Mouse (Mus musculus) gastrocnemius, postnatal 14 days (tissue): ENCODE measurements around the gene Gm10563. TPM values are rescaled to one million over a fixed set of nuclear protein-coding genes. Genes with fewer than 3 reads are reported as not detected.
"Not testable (repeated sequence)": the region's sequence is repeated elsewhere in the genome, so short reads cannot be mapped to it uniquely, and the experiment has no call there.

ENCODE experiments used
- DNase-seq: peaks from one replicate; pipeline ENCODE4 v3.0.0; 2021; ENCODE audit warnings: mixed read lengths
- intact Hi-C: fragments of 180-260 bp; cut with DNase I; formaldehyde crosslinking; loops from one replicate; pipeline ENCODE4 v1.15.1; 2025; ENCODE audit warnings: low total_unique reads
- total RNA-seq, 2 experiments: library from RNA; stranded (reverse); gene quantifications; 2 replicates each; pipeline ENCODE4 v1.2.3; 2021

The Gm10563 gene
- total RNA-seq, 2 experiments from 2014 or later, result not detected

DNA sequence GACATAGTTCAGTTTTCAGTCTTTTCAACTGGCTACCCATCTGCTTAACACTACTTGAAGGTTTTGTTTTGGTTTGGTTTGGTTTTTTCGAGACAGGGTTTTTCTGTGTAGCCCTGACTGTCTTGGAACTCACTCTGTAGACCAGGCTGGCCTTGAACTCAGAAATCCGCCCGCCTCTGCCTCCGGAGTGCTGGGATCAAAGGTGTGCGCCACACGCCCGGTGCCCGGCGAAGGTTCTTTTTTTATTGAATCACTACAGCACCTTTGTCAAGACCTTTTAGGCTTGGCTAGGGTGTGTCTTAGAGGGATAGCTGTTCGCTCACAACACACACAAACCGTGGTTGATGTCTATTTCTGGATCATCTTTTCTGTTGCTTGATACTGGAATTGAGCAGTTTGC is 74.9 kb downstream of the Gm10563 start:
- DNase-seq, intact Hi-C loops: not testable (repeated sequence)

DNA sequence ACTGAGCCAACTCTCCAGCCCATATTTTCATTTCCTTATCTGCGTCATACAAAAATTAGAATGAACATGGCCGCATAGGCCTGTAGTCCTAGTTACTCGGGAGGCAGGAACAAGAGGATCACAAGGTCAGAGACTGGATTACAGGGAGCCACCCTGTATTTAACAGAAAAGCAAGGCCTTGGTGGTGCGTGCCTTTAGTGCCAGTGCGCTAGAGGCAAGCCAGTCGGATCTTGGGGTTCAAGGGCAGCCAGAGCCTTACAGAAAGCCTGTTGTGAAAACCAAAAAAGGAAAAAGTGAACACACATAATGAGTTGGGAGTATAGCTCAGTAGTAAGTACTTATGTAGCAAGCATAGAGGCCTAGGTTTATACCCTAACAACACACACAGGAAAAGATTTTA is 75.4 kb downstream of the Gm10563 start:
- DNase-seq, result no peak
- intact Hi-C loops, result no loop called here

DNA sequence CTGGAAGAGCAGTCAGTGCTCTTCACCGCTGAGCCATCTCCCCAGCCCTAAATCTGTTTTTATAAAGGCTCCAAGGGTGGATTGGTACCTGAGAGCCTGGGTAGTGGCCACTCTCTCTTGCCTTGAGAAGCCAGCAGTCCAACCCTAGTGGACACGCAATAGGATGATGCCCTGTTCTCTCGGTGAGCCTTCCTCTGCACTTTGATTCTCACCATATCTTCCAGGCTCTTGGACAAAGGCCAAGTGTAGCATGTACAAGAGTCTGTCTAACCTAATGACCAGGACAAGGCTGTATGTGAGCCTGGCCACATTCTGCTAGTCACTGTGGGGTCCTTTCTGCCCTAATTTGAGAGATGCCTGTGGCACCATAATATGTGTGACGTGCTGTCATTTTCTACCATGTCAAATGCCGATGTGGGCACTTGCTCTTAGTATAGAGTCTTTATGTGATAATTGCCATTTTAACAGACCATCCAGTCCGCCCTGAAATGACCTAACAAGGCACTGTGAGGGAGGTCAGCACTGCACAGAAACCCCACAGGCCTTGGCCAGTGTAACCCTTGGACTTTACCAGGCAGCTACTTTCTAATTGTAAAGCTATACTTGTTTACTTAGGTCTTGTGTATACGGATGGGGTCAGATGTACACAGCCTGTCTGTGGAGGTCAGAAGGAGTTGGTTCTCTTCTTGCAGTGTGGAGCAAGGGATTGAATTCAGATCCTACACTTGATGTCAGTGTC is 76.4 kb downstream of the Gm10563 start:
- intact Hi-C loops, result no loop called here
- no peak for DNase-seq

DNA sequence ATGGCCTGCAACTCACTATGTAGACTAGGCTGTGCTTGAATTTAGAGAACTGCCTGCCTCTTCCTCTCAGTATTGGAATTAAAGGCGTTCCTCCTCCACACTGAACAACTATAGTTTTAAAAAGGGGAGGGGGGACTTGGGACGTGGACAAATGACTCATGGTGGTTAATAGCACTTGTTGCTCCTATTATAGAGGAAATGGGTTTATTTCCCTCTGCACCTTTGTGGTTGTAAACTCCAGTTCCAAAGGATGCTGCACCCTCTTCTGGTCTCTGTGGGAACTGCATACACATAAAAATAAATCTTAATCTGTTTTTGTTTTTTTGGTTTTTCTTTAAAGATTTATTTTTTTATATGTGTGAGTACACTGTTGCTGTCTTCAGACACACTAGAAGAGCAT is 77.0 kb downstream of the Gm10563 start:
- DNase-seq, result no peak
- intact Hi-C loops, result no loop called here

DNA sequence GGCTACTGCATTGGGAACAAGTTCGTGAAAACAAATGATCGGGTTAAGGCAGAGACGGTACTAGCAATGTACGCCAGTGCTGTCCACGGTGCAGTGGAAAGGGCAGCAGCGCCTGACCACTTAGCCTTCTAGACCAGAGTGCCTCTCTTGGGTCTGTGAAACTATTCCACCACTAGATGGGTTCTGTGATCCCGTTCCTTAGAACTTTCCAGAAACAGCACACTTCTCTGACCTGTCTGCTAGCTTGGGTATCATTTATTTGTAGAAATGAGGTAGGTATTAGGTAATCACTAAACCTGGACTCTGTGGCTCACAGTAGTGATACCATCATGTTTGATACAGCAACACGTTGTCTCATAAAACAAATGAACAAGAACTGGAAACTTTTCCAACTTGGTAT is 78.7 kb downstream of the Gm10563 start:
- intact Hi-C loops, result no loop called here
- DNase-seq, result no peak

Other genes starting within 250 kb of the Gm10563 start
- gene Gabrd, start 247.3 kb downstream of the Gm10563 start, total RNA-seq, result under 1 TPM; 0.53 to 0.62 TPM
- gene Cfap74, start 236.2 kb downstream of the Gm10563 start, total RNA-seq, result under 1 TPM; 0.62 to 0.66 TPM
- 100 to 1,000 TPM; 254 to 329 TPM for gene Tmem52, start 176.3 kb downstream of the Gm10563 start, total RNA-seq
- gene Gnb1, start 154.0 kb downstream of the Gm10563 start, total RNA-seq, result 100 to 1,000 TPM; 104 to 119 TPM
- gene Nadk, start 83.0 kb downstream of the Gm10563 start, total RNA-seq, result 10 to 100 TPM; 14.5 to 19.6 TPM
- 1 to 10 TPM; 4.6 to 4.7 TPM for gene Slc35e2, start 44.0 kb downstream of the Gm10563 start, total RNA-seq
- gene Cdk11b, start 20.6 kb downstream of the Gm10563 start, total RNA-seq, result 10 to 100 TPM; 25.9 TPM
- 10 to 100 TPM in 1 of 2 experiments, 1 to 10 TPM in 1; 8.0 to 11.4 TPM for gene Mmp23, start 8.0 kb upstream of the Gm10563 start, total RNA-seq
- 10 to 100 TPM; 11.3 to 13.3 TPM for gene Mib2, start 23.8 kb upstream of the Gm10563 start, total RNA-seq
- 1 to 10 TPM; 2.8 to 3.9 TPM for gene Fndc10, start 48.9 kb upstream of the Gm10563 start, total RNA-seq
- 10 to 100 TPM; 42.6 TPM for gene Ssu72, start 59.4 kb upstream of the Gm10563 start, total RNA-seq
- gene Tmem240, start 89.4 kb upstream of the Gm10563 start, total RNA-seq, result under 1 TPM; 0.57 to 0.66 TPM
- gene Atad3a, start 115.7 kb upstream of the Gm10563 start, total RNA-seq, result 10 to 100 TPM; 23.9 to 26.1 TPM
- 10 to 100 TPM in 1 of 2 experiments, 1 to 10 TPM in 1; 9.0 to 13.8 TPM for gene Vwa1, start 129.3 kb upstream of the Gm10563 start, total RNA-seq
- gene Tmem88b, start 140.5 kb upstream of the Gm10563 start, total RNA-seq, result 1 to 10 TPM; 1.3 to 1.4 TPM
- gene Ankrd65, start 145.0 kb upstream of the Gm10563 start, total RNA-seq, result not detected
- 10 to 100 TPM; 45.4 to 48.3 TPM for gene Mrpl20, start 157.5 kb upstream of the Gm10563 start, total RNA-seq
- gene Ccnl2, start 167.1 kb upstream of the Gm10563 start, total RNA-seq, result 10 to 100 TPM; 20.6 to 29.0 TPM
- gene Aurkaip1, start 185.9 kb upstream of the Gm10563 start, total RNA-seq, result 10 to 100 TPM; 78.8 to 80.8 TPM
- 10 to 100 TPM; 75.4 to 79.4 TPM for gene Mxra8, start 194.3 kb upstream of the Gm10563 start, total RNA-seq
- gene Dvl1, start 202.0 kb upstream of the Gm10563 start, total RNA-seq, result 10 to 100 TPM; 88.6 to 89.4 TPM
- under 1 TPM; 0.10 to 0.13 TPM for gene Tas1r3, start 218.0 kb upstream of the Gm10563 start, total RNA-seq
- gene Cptp, start 224.0 kb upstream of the Gm10563 start, total RNA-seq, result 10 to 100 TPM; 16.5 to 17.0 TPM
- 10 to 100 TPM; 15.4 to 15.9 TPM for gene Ints11, start 224.1 kb upstream of the Gm10563 start, total RNA-seq
- gene Pusl1, start 246.4 kb upstream of the Gm10563 start, total RNA-seq, result 10 to 100 TPM in 1 of 2 experiments, 1 to 10 TPM in 1; 9.2 to 13.1 TPM
- 10 to 100 TPM; 10.1 to 10.3 TPM for gene Acap3, start 246.4 kb upstream of the Gm10563 start, total RNA-seq